Mouse (Mus musculus) thymus, postnatal 36 days (tissue): Measurements from ENCODE around the gene Tspan15.

Experiments used
- DNase-seq, 2 experiments: peaks; one replicate each; pipeline ENCODE4 v3.0.0; 2022; ENCODE audit warnings: mixed read lengths in 2 of 2

The Tspan15 gene

DNA sequence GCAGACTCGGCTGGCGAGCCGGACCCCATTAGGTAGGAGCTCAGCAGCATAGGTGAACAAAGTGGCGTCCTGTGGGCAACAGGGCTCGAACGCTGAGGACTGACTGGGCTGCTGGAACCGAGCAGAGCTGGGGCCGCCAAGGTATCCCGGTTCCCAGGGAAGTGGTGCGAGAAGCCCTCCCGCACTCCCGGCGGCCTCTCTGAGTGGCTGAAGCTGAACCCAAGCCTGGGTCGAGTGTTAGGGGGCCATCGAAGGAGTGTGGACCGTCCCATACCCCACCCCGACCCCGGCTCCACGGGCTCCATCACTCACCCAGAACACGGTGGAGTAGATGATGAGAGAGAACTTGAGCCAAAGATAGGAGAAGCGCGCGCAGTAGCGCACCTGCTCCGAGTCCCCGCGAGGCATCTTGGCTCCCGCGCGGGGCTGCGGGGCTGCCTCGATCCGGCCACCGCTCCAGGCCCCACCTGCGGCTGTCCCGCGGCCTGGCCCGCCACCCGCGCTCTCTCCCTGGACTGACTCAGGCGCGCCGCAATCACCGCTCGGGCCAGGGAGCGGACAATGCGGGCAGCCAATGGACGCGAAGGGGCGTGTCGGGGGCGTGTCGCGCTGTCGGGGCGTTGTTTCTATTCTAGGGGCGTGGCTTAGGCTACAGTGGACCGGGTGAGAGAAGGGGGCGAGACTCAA is at the start of gene Tspan15:
Gene Tspan15 (minus strand): TSS at position 544 of the 687 bp plus-strand sequence.
- peak; percentile 76 to 79 for DNase-seq

GRCm38 (mm10) chr10:62279671-62280070 is 48.6 kb upstream of the Tspan15 start:
- no peak for DNase-seq

DNA sequence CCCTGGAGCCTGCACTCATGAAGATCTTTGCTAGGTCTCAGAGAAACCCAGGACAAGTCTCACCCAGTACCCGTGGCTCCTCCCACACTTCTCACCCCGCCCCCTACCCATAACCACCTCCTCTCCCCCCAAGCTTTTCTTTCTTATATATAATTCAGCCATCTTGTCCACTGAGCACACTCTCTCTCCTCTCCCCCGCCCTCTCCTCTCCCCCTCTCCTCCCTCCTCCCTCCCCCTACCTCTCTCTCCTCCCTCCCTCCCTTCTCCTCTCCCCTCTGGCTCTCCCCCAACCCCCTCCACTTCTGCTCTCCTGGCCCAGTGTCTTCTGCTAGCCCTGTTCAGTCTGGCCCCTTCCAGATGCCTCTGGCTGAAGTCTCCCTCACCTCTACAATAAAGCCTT is 48.0 kb upstream of the Tspan15 start:
- no peak for DNase-seq

DNA sequence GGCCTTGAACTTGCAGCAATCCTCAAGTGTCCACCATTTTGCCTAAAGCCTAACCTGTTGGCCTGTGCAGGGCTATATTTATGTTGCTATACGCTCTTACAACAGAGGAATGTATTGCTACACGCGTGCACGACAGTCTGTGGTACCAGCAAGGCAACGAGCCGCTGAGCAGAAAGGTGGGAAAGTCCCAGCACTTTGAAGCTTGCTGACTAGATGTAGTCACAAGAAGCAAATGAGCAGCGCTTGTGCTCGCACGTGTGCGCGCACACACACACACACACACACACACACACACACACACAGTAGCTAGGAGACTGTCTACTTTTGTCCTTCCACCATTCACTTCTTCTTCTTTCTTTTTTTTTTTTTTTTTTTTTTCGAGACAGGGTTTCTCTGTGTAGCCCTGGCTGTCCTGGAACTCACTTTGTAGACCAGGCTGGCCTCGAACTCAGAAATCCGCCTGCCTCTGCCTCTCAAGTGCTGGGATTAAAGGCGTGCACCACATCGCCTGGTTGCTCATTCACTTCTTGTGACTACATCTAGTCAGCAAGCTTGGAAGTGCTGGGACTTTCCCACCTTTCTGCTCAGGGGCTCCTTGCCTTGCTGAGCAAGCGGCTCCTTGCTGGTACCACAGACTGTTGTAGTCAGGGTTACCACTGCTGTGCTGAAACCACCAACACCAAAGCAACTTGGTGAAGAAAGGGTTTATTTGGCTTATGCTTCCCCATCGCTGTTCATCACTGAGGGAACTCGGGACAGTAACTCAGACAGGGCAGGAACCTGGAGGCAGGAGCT is 46.6 kb upstream of the Tspan15 start:
- DNase-seq = no peak

GRCm38 (mm10) chr10:62275235-62275634 is 44.2 kb upstream of the Tspan15 start:
- DNase-seq = peak; percentile 75 to 79

- DNase-seq = no peak
These were observed 38.2 kb upstream of the Tspan15 start for GRCm38 (mm10) chr10:62269278-62269677.

GRCm38 (mm10) chr10:62264299-62264698 is 33.2 kb upstream of the Tspan15 start:
- DNase-seq = no peak

- peak; percentile 74 to 79 for DNase-seq
These were observed 30.2 kb upstream of the Tspan15 start for GRCm38 (mm10) chr10:62261115-62261886.

DNA sequence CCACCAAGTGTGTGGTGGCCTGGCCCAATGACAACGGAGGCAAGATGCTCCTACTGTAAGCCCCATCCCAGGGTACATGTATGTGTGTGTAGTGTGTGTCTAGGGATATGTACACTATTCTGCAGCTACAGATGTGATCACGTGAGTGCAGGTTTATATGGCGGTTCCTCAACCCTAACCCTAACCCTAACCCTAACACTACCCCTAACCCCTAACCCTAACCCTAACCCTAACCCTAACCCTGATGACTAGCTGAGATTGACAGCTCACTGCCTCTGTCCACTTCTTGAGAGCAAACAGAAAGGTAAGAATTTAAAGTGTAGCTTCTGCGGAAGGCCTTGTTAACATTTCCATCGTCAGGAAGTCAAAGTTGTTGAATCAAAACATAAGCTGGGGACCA is 27.2 kb upstream of the Tspan15 start:
- DNase-seq = no peak

GRCm38 (mm10) chr10:62252496-62253235 is 21.6 kb upstream of the Tspan15 start:
- DNase-seq = no peak

GRCm38 (mm10) chr10:62252000-62252488 is 21.0 kb upstream of the Tspan15 start, which contains the start of gene Tacr2:
Gene Tacr2, plus strand, starts transcription at chr10:62252438.
- no peak for DNase-seq

- peak; percentile 59 to 74 for DNase-seq
These were observed 16.8 kb upstream of the Tspan15 start for GRCm38 (mm10) chr10:62247815-62248214.

DNA sequence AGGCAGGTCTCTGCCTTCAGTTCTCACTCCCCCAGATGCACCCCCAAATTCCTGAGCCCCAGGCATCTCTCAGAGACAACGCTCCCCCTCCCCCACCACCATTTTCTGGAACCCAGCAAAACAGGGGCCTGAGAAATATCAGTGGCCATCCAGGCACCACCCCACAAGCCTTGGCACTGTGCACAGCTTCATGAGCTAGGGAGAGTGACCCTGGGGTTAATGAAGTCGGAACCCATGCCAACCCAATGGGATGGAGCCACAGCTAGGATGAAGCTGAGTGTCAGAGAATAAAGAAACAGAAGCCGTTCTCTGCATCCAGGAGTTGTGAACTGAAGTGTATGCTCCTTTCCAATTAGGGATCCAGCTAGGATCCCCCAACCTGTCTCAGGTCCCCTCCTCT is 16.1 kb upstream of the Tspan15 start:
- DNase-seq = no peak

- no peak for DNase-seq
These were observed 13.0 kb upstream of the Tspan15 start for GRCm38 (mm10) chr10:62244067-62244466.

DNA sequence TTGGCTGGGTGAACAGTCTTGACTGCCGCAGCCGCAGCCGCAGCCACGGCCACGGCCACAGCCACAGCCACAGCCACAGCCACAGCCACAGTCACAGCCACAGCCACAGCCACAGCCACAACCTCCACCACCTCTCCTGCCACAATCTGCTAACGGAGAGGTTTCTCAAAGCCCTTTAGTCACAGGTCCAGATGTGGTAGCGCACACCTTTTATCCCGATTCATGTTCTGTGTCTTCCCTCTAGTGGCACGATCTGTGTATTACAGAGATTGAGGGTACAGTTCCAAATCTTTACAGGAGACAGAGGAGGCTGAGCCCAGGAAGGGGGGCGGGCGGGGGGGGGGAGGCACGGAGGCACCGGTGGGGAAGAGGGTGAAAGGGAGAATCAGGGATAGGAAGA is 11.8 kb upstream of the Tspan15 start:
- peak; percentile 30 to 43 for DNase-seq

GRCm38 (mm10) chr10:62242358-62242757 is 11.3 kb upstream of the Tspan15 start:
- peak in 1 of 2 experiments; percentile 25 for DNase-seq

DNA sequence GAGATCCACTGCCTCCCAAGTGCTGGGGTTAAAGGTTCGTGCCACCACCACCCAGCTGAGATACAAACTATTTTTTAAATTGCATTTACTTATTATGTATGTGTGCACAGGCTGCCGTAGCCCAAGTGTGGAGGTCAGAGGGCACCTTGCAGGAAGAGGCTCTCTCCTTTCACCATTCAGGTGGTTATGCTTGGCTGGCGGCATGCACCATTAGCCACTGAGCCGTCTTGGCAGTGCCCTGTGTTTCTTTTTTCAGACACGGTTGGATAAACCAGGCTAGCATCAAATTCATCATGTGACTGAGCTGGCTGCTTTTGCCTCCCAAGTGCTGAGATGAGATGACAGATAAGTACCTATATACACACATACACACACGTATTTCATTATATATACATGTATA is 8.2 kb upstream of the Tspan15 start:
- no peak for DNase-seq

GRCm38 (mm10) chr10:62238688-62239087 is 7.6 kb upstream of the Tspan15 start:
- no peak for DNase-seq

DNA sequence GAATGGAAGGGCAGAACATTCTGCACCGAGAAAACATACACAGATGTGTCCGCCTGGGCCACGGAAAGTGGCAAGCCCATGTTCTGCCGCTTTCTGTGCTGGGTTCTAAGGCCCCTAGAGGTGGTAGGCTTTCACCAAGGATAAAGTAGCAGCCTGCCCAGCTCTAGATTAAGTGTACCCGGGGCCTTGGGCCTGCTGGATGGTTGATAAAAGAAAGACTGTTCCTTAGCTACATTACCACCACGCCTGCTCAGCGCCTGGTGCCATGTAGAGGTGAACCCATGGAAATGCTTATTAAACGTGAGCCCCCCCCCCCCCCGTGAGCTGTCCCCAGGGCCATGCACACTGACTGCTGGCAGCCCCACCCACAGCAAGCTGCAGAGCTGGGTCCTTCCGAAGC is 6.2 kb upstream of the Tspan15 start:
- no peak for DNase-seq

- no peak for DNase-seq
These were observed 5.1 kb upstream of the Tspan15 start for GRCm38 (mm10) chr10:62236165-62236564.

DNA sequence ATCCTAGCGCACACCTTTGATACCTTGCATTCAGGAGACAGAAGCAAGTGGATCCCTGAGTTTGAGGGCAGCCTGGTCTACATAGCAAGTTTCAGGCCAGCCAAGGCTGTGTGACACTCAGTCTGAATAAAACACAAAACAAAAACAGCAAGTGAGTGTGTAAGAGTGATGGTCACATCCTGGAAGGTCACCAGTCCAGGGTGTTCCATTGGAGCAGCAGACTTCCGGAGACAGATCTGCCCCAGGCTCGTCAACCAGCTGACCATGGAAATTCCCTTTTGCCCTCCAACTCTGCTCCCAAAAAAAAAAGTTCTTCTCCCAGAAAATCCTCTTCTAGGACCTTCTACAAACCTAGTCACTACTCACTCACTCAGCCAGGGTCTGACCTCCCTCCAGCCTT is 760 bp upstream of the Tspan15 start:
- DNase-seq = no peak

- DNase-seq = no peak
These were observed 313 bp upstream of the Tspan15 start for GRCm38 (mm10) chr10:62231395-62231732.

- DNase-seq = no peak
These were observed 2.9 kb downstream of the Tspan15 start for GRCm38 (mm10) chr10:62228126-62228525.
